Mouse (Mus musculus) erythroblast, embryonic 14.5 days (primary cell): ENCODE data around the gene Il1b. TPM values are rescaled to one million over a fixed set of nuclear protein-coding genes. Genes with fewer than 3 reads are reported as not detected.

Source experiments
- H3K27me3 ChIP-seq: 2 replicates; pipeline ENCODE4 v1.6.1; 2012; ENCODE audit warnings: inconsistent platforms; ENCODE audit not compliant: control insufficient read depth
- H3K36me3 ChIP-seq: 2 replicates; pipeline ENCODE4 v1.6.1; 2012; ENCODE audit warnings: mild to moderate bottlenecking, inconsistent platforms; ENCODE audit not compliant: control insufficient read depth
- H3K4me1 ChIP-seq: 2 replicates; pipeline ENCODE4 v1.6.1; 2012; ENCODE audit warnings: inconsistent platforms; ENCODE audit not compliant: control insufficient read depth
- H3K4me3 ChIP-seq: replicated peaks from 2 replicates; pipeline ENCODE3; 2012; ENCODE audit warnings: moderate library complexity, mild to moderate bottlenecking, inconsistent platforms
- H3K9me3 ChIP-seq: 2 replicates; pipeline ENCODE4 v1.6.1; 2012; ENCODE audit warnings: low read length, inconsistent platforms, mixed read lengths; ENCODE audit not compliant: control insufficient read depth
- GATA1 ChIP-seq: IDR thresholded peaks from 2 replicates; pipeline ENCODE4 v1.6.1; 2012; ENCODE audit warnings: low read length, inconsistent platforms, mixed read lengths
- TAL1 ChIP-seq: IDR thresholded peaks from 3 replicates; pipeline ENCODE4 v1.6.1; 2012; ENCODE audit warnings: low read length, inconsistent platforms, mixed read lengths
- polyA plus RNA-seq: library from polyadenylated mRNA; stranded (reverse); fragments of >175 nt; gene quantifications from 2 replicates; pipeline ENCODE4 v1.2.3, GENCODE M21; 2012

Gene Il1b
- polyA plus RNA-seq, 1 experiment = not detected

DNA sequence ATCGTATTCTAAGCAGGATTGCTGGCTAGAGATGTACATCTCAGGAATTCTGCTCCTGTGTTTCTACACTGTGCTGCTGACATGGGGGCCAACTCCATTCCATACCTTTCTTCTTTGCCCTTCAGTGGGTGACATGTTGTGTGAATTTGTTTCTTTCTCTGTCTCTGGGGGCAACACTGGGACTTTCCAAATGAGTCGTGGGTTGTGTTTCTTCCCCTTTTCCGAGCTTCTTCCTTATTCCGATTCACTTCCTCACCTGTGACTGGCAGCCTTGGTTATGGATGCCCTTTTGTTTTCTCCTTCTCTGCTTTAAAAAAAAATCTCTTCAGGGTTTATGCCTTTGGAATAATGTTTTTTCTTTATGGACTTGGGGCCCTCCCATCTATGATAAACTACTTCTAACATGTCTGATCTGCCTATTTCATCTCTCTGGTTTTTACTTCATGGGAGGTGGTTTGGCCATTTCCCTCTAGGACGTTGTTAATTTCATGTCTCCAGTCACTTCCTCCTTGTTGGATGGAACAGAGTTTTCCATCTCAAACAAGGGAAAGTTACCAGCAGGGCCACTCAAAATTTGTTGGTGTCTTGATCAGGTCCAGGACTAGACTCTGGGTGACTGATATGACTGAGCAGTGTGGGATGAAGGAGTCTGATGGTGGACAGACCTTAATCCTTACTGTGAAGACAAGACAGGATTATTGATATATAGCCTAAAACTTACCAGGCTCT, 10.0 kb upstream of the Il1b start:
- Histone ChIP-seq H3K9me3 (no peaks in the 10 kb centered on the region), H3K4me3 (no peak overlapping the region), H3K27me3 (no peaks in the 10 kb centered on the region), H3K36me3 (no peaks in the 10 kb centered on the region), H3K4me1 (no peaks in the 10 kb centered on the region)
- TF ChIP-seq GATA1 = no peak
- no peak for TF ChIP-seq TAL1

DNA sequence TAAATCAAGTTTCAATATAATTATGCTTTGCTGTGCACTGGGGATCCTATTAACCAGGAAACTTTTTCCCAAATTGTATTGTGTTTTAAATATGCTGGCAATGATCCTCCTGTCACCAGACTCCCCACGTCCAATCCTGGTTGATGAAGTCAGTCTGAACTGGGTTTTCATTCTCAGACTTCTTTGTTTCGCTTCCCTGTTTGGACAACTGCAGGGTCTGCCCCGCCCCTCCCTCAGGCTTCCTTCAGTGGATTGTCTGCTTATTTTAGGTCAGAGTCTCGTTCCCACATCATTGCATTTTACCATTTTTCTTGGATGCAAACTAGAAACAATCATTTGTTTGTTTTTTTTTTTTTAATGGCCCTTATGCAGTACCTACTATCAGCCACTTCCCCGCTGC, 9.3 kb upstream of the Il1b start:
- TF ChIP-seq TAL1 (no peak), GATA1 (no peak)
- Histone ChIP-seq H3K9me3 (no peaks in the 10 kb centered on the region), H3K4me1 (no peaks in the 10 kb centered on the region), H3K27me3 (no peaks in the 10 kb centered on the region), H3K4me3 (no peak overlapping the region), H3K36me3 (no peaks in the 10 kb centered on the region)

DNA sequence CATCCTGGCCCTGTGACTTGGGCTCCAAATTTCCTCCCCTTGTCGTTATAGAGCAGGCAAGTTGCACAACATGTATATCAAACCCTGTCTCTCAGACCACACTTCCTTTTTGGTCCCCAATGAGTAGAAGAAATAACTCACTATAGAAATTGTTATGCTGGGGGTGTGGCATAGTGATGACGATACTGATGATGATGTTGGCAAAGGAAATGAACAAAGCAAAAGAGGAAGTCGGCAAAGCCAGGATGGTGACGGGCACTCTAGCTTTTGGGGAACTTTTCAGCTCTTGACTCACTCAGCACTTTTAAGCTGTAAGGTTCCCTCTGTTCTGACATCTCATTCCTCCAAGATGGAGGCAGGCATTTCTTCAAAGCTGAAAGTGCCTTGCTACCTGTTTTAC, 2.4 kb upstream of the Il1b start:
- Histone ChIP-seq H3K9me3 (no peaks in the 10 kb centered on the region), H3K36me3 (no peaks in the 10 kb centered on the region), H3K4me3 (no peak overlapping the region), H3K27me3 (no peaks in the 10 kb centered on the region), H3K4me1 (peaks cover 15% of the 10 kb centered on the region)
- no peak for TF ChIP-seq GATA1
- TF ChIP-seq TAL1 = no peak

GRCm38 (mm10) chr2:129369615-129370014, 1.3 kb downstream of the Il1b start:
- TF ChIP-seq GATA1 (no peak), TAL1 (no peak; the same call in 2 of the 3 replicates)
- Histone ChIP-seq H3K4me3 (no peak overlapping the region), H3K4me1 (peaks cover 18% of the 10 kb centered on the region)

DNA sequence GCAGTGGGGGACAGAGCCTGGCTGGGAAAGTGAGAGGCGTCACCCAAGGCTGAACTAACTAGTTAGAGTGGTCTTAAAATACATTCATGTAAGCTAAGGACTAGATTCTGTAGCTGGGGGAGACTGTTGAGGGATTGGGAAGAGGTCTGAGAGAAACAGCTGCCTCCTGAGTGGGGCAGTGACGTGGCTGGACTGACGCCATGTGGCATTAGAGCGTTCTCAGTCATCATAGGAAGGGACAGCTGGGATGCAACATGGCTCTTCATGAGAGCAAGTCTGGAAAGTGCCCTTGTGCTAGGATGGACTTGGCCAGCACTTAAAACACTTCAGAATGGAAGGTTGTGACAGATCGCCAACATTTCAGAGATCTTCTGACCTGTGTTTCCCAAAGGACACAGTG, 2.1 kb downstream of the Il1b start:
- H3K4me1 ChIP-seq = peaks cover 18% of the 10 kb centered on the region
- no peaks in the 10 kb centered on the region for H3K9me3 ChIP-seq
- no peaks in the 10 kb centered on the region for H3K27me3 ChIP-seq
- no peaks in the 10 kb centered on the region for H3K36me3 ChIP-seq
- H3K4me3 ChIP-seq = no peak overlapping the region
- TF ChIP-seq GATA1 (no peak), TAL1 (no peak)

More at GRCm38 (mm10) chr2:129369615-129370014, 1.3 kb downstream of the Il1b start:
- Histone ChIP-seq H3K36me3 (no peaks in the 10 kb centered on the region), H3K9me3 (no peaks in the 10 kb centered on the region), H3K27me3 (no peaks in the 10 kb centered on the region)

GRCm38 (mm10) chr2:129368106-129368505, 2.8 kb downstream of the Il1b start:
- Histone ChIP-seq H3K4me3 (no peak overlapping the region), H3K9me3 (no peaks in the 10 kb centered on the region), H3K36me3 (no peaks in the 10 kb centered on the region), H3K27me3 (no peaks in the 10 kb centered on the region), H3K4me1 (peaks cover 18% of the 10 kb centered on the region)
- no peak for TF ChIP-seq TAL1
- TF ChIP-seq GATA1 = no peak

GRCm38 (mm10) chr2:129367246-129367645, 3.7 kb downstream of the Il1b start:
- H3K4me3 ChIP-seq = no peak overlapping the region

GRCm38 (mm10) chr2:129360975-129361560, 9.9 kb downstream of the Il1b start:
- H3K9me3 ChIP-seq = no peaks in the 10 kb centered on the region
- H3K36me3 ChIP-seq = no peaks in the 10 kb centered on the region
- H3K4me3 ChIP-seq = no peak overlapping the region
- TF ChIP-seq GATA1 (no peak), TAL1 (no peak)
- no peaks in the 10 kb centered on the region for H3K27me3 ChIP-seq
- H3K4me1 ChIP-seq = no peaks in the 10 kb centered on the region

More at GRCm38 (mm10) chr2:129367246-129367645, 3.7 kb downstream of the Il1b start:
- Histone ChIP-seq H3K4me1 (peaks cover 18% of the 10 kb centered on the region), H3K27me3 (no peaks in the 10 kb centered on the region), H3K36me3 (no peaks in the 10 kb centered on the region), H3K9me3 (no peaks in the 10 kb centered on the region)
- TF ChIP-seq TAL1 = no peak
- no peak for TF ChIP-seq GATA1

DNA sequence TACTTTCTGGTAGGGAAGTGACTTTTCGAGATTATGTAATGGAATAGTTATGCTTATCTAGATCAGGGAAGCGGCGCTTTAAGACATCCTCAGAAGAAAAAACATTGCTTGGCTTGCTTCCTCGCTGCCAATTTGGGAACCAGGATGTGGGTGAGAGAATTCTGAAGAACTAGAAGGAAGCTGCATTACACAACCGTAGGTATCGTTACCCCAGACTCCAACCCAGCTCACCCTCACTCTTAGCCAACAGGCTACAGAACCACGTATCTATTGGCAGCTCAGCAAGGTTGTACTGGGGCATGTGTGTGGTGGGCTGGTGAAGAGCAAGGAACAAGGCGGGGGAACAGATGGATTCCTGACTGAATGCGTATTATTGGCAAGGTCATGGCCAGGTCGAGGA, 10.7 kb downstream of the Il1b start:
- H3K9me3 ChIP-seq = no peaks in the 10 kb centered on the region
- H3K4me1 ChIP-seq = no peaks in the 10 kb centered on the region
- TF ChIP-seq GATA1 (no peak), TAL1 (no peak)
- no peaks in the 10 kb centered on the region for H3K27me3 ChIP-seq
- no peaks in the 10 kb centered on the region for H3K36me3 ChIP-seq
- H3K4me3 ChIP-seq = no peak overlapping the region
